Mouse (Mus musculus): Measurements from ENCODE around the gene Ube2k. TPM values are rescaled to one million over a fixed set of nuclear protein-coding genes. Genes with fewer than 3 reads are reported as not detected.

The Ube2k gene
- polyA plus RNA-seq (2014; fragmentation: Nextera tagmentation; extraction: Ambion mirVana) = 123 and 124 TPM in 2 replicates

GRCm38 (mm10) chr5:65536751-65537419, at the start of gene Ube2k, which contains the start of gene Smim14:
TSS of gene Ube2k (plus strand) at chr5:65537233.
TSS of gene Smim14 (minus strand) at chr5:65537184.
- WGBS = under 1% methylated on average over 64 of the region's 66 CpGs
- Histone ChIP-seq H3K9ac (ENCODE audit: low read length) (peak within 1 kb of the TSS; percentile 94), H3K9me3 (ENCODE audit: control insufficient read depth, low read length) (no peaks in the 10 kb centered on the region), H3K4me3 (ENCODE audit: low read depth, low read length) (peak within 1 kb of the TSS; percentile 78), H3K36me3 (ENCODE audit: control insufficient read depth, insufficient read depth, low read length) (no peaks in the 10 kb centered on the region; the same call in 1 of the 2 replicates), H3K4me2 (ENCODE audit: low read length) (peak within 1 kb of the TSS; percentile 77), H3K4me1 (replicated peaks; ENCODE audit: control insufficient read depth, insufficient read depth, low read length) (peaks cover 8% of the 10 kb centered on the region), H3K27ac (ENCODE audit: low read depth) (peak within 1 kb of the TSS; percentile 98), H3K27me3 (replicated peaks; ENCODE audit: control insufficient read depth, insufficient read depth, low read length) (no peaks in the 10 kb centered on the region)
- ATAC-seq (replicated peaks; ENCODE audit: low FRiP score, low TSS enrichment, low read depth) = peak; percentile 98
- peak; percentile 93 for DNase-seq (ENCODE audit: low spot score)

- DNase-seq (ENCODE audit: low spot score) = no peak
- ATAC-seq (replicated peaks; ENCODE audit: low FRiP score, low TSS enrichment, low read depth) = no peak
- no peak overlapping the region for H3K4me2 ChIP-seq (ENCODE audit: low read length)
- no peaks in the 10 kb centered on the region for H3K27me3 ChIP-seq (replicated peaks; ENCODE audit: control insufficient read depth, insufficient read depth, low read length)
- H3K36me3 ChIP-seq (ENCODE audit: control insufficient read depth, insufficient read depth, low read length) = 0 out of 2 replicates have a peak, but pooled peaks cover 3% of the 10 kb centered on the region
- H3K4me1 ChIP-seq (replicated peaks; ENCODE audit: control insufficient read depth, insufficient read depth, low read length) = peaks cover 5% of the 10 kb centered on the region; the same call in 1 of the 2 replicates
- 87% methylated on average over 10 of the region's 10 CpGs for WGBS
- H3K4me3 ChIP-seq (ENCODE audit: low read depth, low read length) = no peak overlapping the region
- H3K9me3 ChIP-seq (ENCODE audit: control insufficient read depth, low read length) = no peaks in the 10 kb centered on the region
- no peak overlapping the region for H3K9ac ChIP-seq (ENCODE audit: low read length)
- H3K27ac ChIP-seq (ENCODE audit: low read depth) = no peak overlapping the region
These were observed 49.7 kb upstream of the Ube2k start for GRCm38 (mm10) chr5:65487381-65487780.

GRCm38 (mm10) chr5:65488725-65489124, 48.3 kb upstream of the Ube2k start:
- Histone ChIP-seq H3K4me1 (replicated peaks; ENCODE audit: control insufficient read depth, insufficient read depth, low read length) (peaks cover 5% of the 10 kb centered on the region; the same call in 1 of the 2 replicates), H3K9me3 (ENCODE audit: control insufficient read depth, low read length) (no peaks in the 10 kb centered on the region), H3K4me2 (ENCODE audit: low read length) (no peak overlapping the region), H3K9ac (ENCODE audit: low read length) (no peak overlapping the region), H3K4me3 (ENCODE audit: low read depth, low read length) (no peak overlapping the region), H3K27ac (ENCODE audit: low read depth) (no peak overlapping the region), H3K36me3 (ENCODE audit: control insufficient read depth, insufficient read depth, low read length) (0 out of 2 replicates have a peak, but pooled peaks cover 3% of the 10 kb centered on the region), H3K27me3 (replicated peaks; ENCODE audit: control insufficient read depth, insufficient read depth, low read length) (no peaks in the 10 kb centered on the region)
- WGBS = 77% methylated on average over 7 of the region's 7 CpGs
- DNase-seq (ENCODE audit: low spot score) (no peak), ATAC-seq (replicated peaks; ENCODE audit: low FRiP score, low TSS enrichment, low read depth) (no peak)

GRCm38 (mm10) chr5:65489830-65490229, 47.2 kb upstream of the Ube2k start:
- no peak overlapping the region for H3K9ac ChIP-seq (ENCODE audit: low read length)
- no peak for ATAC-seq (replicated peaks; ENCODE audit: low FRiP score, low TSS enrichment, low read depth)
- H3K27ac ChIP-seq (ENCODE audit: low read depth) = no peak overlapping the region
- 66% methylated on average over 4 of the region's 4 CpGs for WGBS
- DNase-seq (ENCODE audit: low spot score) = no peak
- H3K9me3 ChIP-seq (ENCODE audit: control insufficient read depth, low read length) = no peaks in the 10 kb centered on the region
- 0 out of 2 replicates have a peak, but pooled peaks cover 3% of the 10 kb centered on the region for H3K36me3 ChIP-seq (ENCODE audit: control insufficient read depth, insufficient read depth, low read length)
- peaks cover 5% of the 10 kb centered on the region; the same call in 1 of the 2 replicates for H3K4me1 ChIP-seq (replicated peaks; ENCODE audit: control insufficient read depth, insufficient read depth, low read length)
- H3K4me2 ChIP-seq (ENCODE audit: low read length) = no peak overlapping the region
- H3K27me3 ChIP-seq (replicated peaks; ENCODE audit: control insufficient read depth, insufficient read depth, low read length) = no peaks in the 10 kb centered on the region
- H3K4me3 ChIP-seq (ENCODE audit: low read depth, low read length) = no peak overlapping the region

- peak overlapping the region; percentile 87 for H3K9ac ChIP-seq (ENCODE audit: low read length)
- 1% methylated on average over 42 of the region's 57 CpGs for WGBS
- ATAC-seq (replicated peaks; ENCODE audit: low FRiP score, low TSS enrichment, low read depth) = peak; percentile 84
These were observed 45.0 kb upstream of the Ube2k start for GRCm38 (mm10) chr5:65491767-65492715.

GRCm38 (mm10) chr5:65492716-65493531, 44.1 kb upstream of the Ube2k start, which contains the start of gene Gm43552:
TSS of gene Gm43552 (minus strand) at chr5:65492833.
- Histone ChIP-seq H3K9ac (ENCODE audit: low read length) (peak within 1 kb of the TSS; percentile 87), H3K36me3 (ENCODE audit: control insufficient read depth, insufficient read depth, low read length) (0 out of 2 replicates have a peak, but pooled peaks cover 3% of the 10 kb centered on the region), H3K4me1 (replicated peaks; ENCODE audit: control insufficient read depth, insufficient read depth, low read length) (peaks cover 5% of the 10 kb centered on the region; the same call in 1 of the 2 replicates), H3K9me3 (ENCODE audit: control insufficient read depth, low read length) (no peaks in the 10 kb centered on the region), H3K4me3 (ENCODE audit: low read depth, low read length) (peak within 1 kb of the TSS; percentile 82), H3K27ac (ENCODE audit: low read depth) (peak within 1 kb of the TSS; percentile 95), H3K27me3 (replicated peaks; ENCODE audit: control insufficient read depth, insufficient read depth, low read length) (no peaks in the 10 kb centered on the region), H3K4me2 (ENCODE audit: low read length) (peak within 1 kb of the TSS; percentile 92)
- DNase-seq (ENCODE audit: low spot score) = peak; percentile 91
- peak; percentile 97 for ATAC-seq (replicated peaks; ENCODE audit: low FRiP score, low TSS enrichment, low read depth)
- under 1% methylated on average over 63 of the region's 69 CpGs for WGBS

More at GRCm38 (mm10) chr5:65491767-65492715, 45.0 kb upstream of the Ube2k start:
- H3K4me2 ChIP-seq (ENCODE audit: low read length) = peak overlapping the region; percentile 92
- H3K9me3 ChIP-seq (ENCODE audit: control insufficient read depth, low read length) = no peaks in the 10 kb centered on the region
- peak overlapping the region; percentile 82 for H3K4me3 ChIP-seq (ENCODE audit: low read depth, low read length)
- no peaks in the 10 kb centered on the region for H3K27me3 ChIP-seq (replicated peaks; ENCODE audit: control insufficient read depth, insufficient read depth, low read length)
- H3K4me1 ChIP-seq (replicated peaks; ENCODE audit: control insufficient read depth, insufficient read depth, low read length) = peaks cover 5% of the 10 kb centered on the region; the same call in 1 of the 2 replicates
- peak; percentile 84 for DNase-seq (ENCODE audit: low spot score)
- H3K36me3 ChIP-seq (ENCODE audit: control insufficient read depth, insufficient read depth, low read length) = 0 out of 2 replicates have a peak, but pooled peaks cover 3% of the 10 kb centered on the region
- H3K27ac ChIP-seq (ENCODE audit: low read depth) = peak overlapping the region; percentile 95

- no peaks in the 10 kb centered on the region for H3K27me3 ChIP-seq (replicated peaks; ENCODE audit: control insufficient read depth, insufficient read depth, low read length)
- H3K9ac ChIP-seq (ENCODE audit: low read length) = no peak overlapping the region
- no peaks in the 10 kb centered on the region for H3K36me3 ChIP-seq (ENCODE audit: control insufficient read depth, insufficient read depth, low read length)
- 87% methylated on average over 7 of the region's 7 CpGs for WGBS
- DNase-seq (ENCODE audit: low spot score) (no peak), ATAC-seq (replicated peaks; ENCODE audit: low FRiP score, low TSS enrichment, low read depth) (no peak)
- H3K4me3 ChIP-seq (ENCODE audit: low read depth, low read length) = no peak overlapping the region
- H3K4me2 ChIP-seq (ENCODE audit: low read length) = no peak overlapping the region
- H3K9me3 ChIP-seq (ENCODE audit: control insufficient read depth, low read length) = no peaks in the 10 kb centered on the region
- no peak overlapping the region for H3K27ac ChIP-seq (ENCODE audit: low read depth)
- no peaks in the 10 kb centered on the region for H3K4me1 ChIP-seq (replicated peaks; ENCODE audit: control insufficient read depth, insufficient read depth, low read length)
These were observed 36.8 kb upstream of the Ube2k start for GRCm38 (mm10) chr5:65500231-65500630.
